Mouse (Mus musculus): ENCODE measurements around the gene Zfp385a.

DNA sequence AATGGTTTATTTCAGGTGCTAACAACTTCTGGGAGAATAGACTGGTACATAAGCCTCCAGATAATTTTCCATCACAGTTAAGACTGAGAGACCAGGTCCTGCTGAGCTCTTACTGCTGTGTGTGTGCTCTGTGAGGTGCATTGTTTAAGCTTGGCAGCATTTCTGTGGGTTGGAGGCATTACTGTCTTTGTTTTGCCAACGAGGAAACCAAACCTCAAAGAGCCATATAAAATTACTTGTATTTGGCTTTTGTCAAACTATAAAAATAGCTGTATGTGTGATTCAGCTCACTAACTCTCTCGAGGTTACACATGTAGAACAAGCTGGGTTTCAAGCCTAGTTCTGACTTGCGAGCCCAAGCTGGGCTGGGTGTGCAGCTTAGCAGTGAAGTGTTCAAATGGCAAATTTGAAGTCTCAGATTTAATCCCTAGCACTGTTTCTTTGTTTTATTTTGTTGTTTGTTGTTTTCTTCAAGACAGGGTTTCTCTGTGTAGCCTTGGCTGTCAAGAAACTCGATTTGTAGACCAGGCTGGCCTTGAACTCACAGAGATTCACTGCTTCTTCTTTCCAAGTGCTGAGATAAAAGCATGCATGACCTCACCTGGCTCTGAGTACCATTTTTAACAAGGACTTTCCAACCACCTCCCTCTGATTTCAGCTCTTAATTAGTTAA, 47.1 kb downstream of the Zfp385a start:
- TF ChIP-seq CTCF (conservative IDR thresholded peaks at IDR 0.05; ENCODE audit: low read length) (no peak), POU5F1 (IDR thresholded peaks at IDR 0.05; ENCODE audit: borderline replicate concordance, low read length) (no peak), NANOG (IDR thresholded peaks at IDR 0.05; ENCODE audit: borderline replicate concordance, low read length) (no peak)

Data from E14TG2a.4 (cell line).